Mouse (Mus musculus) layer of hippocampus, adult 9-10 months (tissue): Measurements from ENCODE around the gene Hist1h1d.
"Not testable (repeated sequence)": the region's sequence is repeated elsewhere in the genome, so short reads cannot be mapped to it uniquely, and the experiment has no call there.

ENCODE experiments used
- DNase-seq: peaks from one replicate; pipeline ENCODE4 v3.0.0; 2022; ENCODE audit warnings: low spot score

Gene Hist1h1d

GRCm38 (mm10) chr13:23546694-23547093, 6.4 kb upstream of the Hist1h1d start:
- DNase-seq: no peak

- no peak for DNase-seq
Measured at GRCm38 (mm10) chr13:23550761-23551145, 2.3 kb upstream of the Hist1h1d start.

- peak; percentile 94 for DNase-seq
Measured at GRCm38 (mm10) chr13:23551146-23551834, 1.8 kb upstream of the Hist1h1d start, which contains the start of gene Hist1h4f. TSS of gene Hist1h4f (minus strand) at chr13:23551648.

- no peak for DNase-seq
Measured at GRCm38 (mm10) chr13:23551931-23552914, 839 bp upstream of the Hist1h1d start.

GRCm38 (mm10) chr13:23554393-23554792, 1.3 kb downstream of the Hist1h1d start:
- no peak for DNase-seq

- no peak for DNase-seq
Measured at GRCm38 (mm10) chr13:23554925-23555838, 2.1 kb downstream of the Hist1h1d start.

- DNase-seq: peak; percentile 87
Measured at GRCm38 (mm10) chr13:23555839-23556416, 2.9 kb downstream of the Hist1h1d start.

GRCm38 (mm10) chr13:23556906-23557305, 3.8 kb downstream of the Hist1h1d start:
- no peak for DNase-seq

- not testable (repeated sequence) for DNase-seq
Measured at GRCm38 (mm10) chr13:23560699-23561098, 7.6 kb downstream of the Hist1h1d start.

- not testable (repeated sequence) for DNase-seq
Measured at GRCm38 (mm10) chr13:23561531-23561882, 8.4 kb downstream of the Hist1h1d start.

- DNase-seq: peak; percentile 96
Measured at GRCm38 (mm10) chr13:23561883-23562659, 9.0 kb downstream of the Hist1h1d start, which contains the start of gene Hist1h3e. TSS of gene Hist1h3e (minus strand) at chr13:23562369.

GRCm38 (mm10) chr13:23562699-23563462, 9.8 kb downstream of the Hist1h1d start:
- DNase-seq: no peak

- DNase-seq: no peak
Measured at GRCm38 (mm10) chr13:23564482-23564881, 11.4 kb downstream of the Hist1h1d start.

GRCm38 (mm10) chr13:23570261-23571021, 17.4 kb downstream of the Hist1h1d start:
- DNase-seq: not testable (repeated sequence)

GRCm38 (mm10) chr13:23571022-23571503, 18.0 kb downstream of the Hist1h1d start, which contains the start of the genes Hist1h2ae and Hist1h2bg:
TSS of gene Hist1h2ae (minus strand) at chr13:23571220.
TSS of gene Hist1h2bg (plus strand) at chr13:23571396.
- peak; percentile 88 for DNase-seq

GRCm38 (mm10) chr13:23571504-23572217, 18.6 kb downstream of the Hist1h1d start:
- DNase-seq: not testable (repeated sequence)

GRCm38 (mm10) chr13:23572218-23573033, 19.4 kb downstream of the Hist1h1d start:
- no peak for DNase-seq
